Mouse (Mus musculus) lung, embryonic 16.5 days (tissue): Measurements from ENCODE around the gene Gm4881. TPM values are rescaled to one million over a fixed set of nuclear protein-coding genes. Genes with fewer than 3 reads are reported as not detected.

Experiments used
- ATAC-seq: fragments of 200-750 bp; cut with Nextera tagmentation; 2 replicates; pipeline ENCODE4 v1.8.0; 2017; ENCODE audit warnings: low read depth, mild to moderate bottlenecking, moderate library complexity
- H3K27ac ChIP-seq: fragments of 300-500 bp; sonication (generic); 2 replicates; pipeline ENCODE4 v1.5.1; 2014; ENCODE audit warnings: mild to moderate bottlenecking, control low read depth, low read length
- H3K27me3 ChIP-seq: fragments of 300-500 bp; sonication (generic); 2 replicates; pipeline ENCODE4 v1.6.1; 2014; ENCODE audit warnings: low read depth, low read length, mixed read lengths; ENCODE audit not compliant: control insufficient read depth, insufficient read depth
- H3K36me3 ChIP-seq: fragments of 300-500 bp; sonication (generic); 2 replicates; pipeline ENCODE4 v1.6.1; 2014; ENCODE audit warnings: low read length; ENCODE audit not compliant: control insufficient read depth, insufficient read depth
- H3K4me1 ChIP-seq: fragments of 300-500 bp; sonication (generic); replicated peaks from 2 replicates; pipeline ENCODE4 v1.6.1; 2014; ENCODE audit warnings: low read length, mixed read lengths; ENCODE audit not compliant: control insufficient read depth, insufficient read depth
- H3K4me2 ChIP-seq: fragments of 300-500 bp; sonication (generic); 2 replicates; pipeline ENCODE4 v1.6.1; 2014; ENCODE audit warnings: low read depth, low read length, control low read depth
- H3K4me3 ChIP-seq: fragments of 300-500 bp; sonication (generic); 2 replicates; pipeline ENCODE4 v1.5.1; 2014; ENCODE audit warnings: mild to moderate bottlenecking, low read length, control low read depth
- H3K9ac ChIP-seq: fragments of 300-500 bp; sonication (generic); 2 replicates; pipeline ENCODE4 v1.6.1; 2014; ENCODE audit warnings: low read length, control low read depth
- H3K9me3 ChIP-seq: fragments of 300-500 bp; sonication (generic); 2 replicates; pipeline ENCODE4 v1.6.1; 2016; ENCODE audit warnings: low read length; ENCODE audit not compliant: control insufficient read depth
- WGBS: fragments of 180-500 bp; shearing (Covaris S2); extraction: QIAGEN DNeasy Blood & Tissue Kit; methylation state at CpG from one replicate; pipeline ENCODE4 v1.1.7; 2014; 5-methylcytosine and 5-hydroxymethylcytosine counted together
- polyA plus RNA-seq: library from polyadenylated mRNA; unstranded; fragments of >200 nt; fragmentation: Nextera tagmentation; extraction: Ambion mirVana; gene quantifications from 2 replicates; pipeline ENCODE4 v1.2.1, GENCODE M21; 2015

Gm4881 gene
- polyA plus RNA-seq, 1 experiment from 2014 or later, result not detected

DNA sequence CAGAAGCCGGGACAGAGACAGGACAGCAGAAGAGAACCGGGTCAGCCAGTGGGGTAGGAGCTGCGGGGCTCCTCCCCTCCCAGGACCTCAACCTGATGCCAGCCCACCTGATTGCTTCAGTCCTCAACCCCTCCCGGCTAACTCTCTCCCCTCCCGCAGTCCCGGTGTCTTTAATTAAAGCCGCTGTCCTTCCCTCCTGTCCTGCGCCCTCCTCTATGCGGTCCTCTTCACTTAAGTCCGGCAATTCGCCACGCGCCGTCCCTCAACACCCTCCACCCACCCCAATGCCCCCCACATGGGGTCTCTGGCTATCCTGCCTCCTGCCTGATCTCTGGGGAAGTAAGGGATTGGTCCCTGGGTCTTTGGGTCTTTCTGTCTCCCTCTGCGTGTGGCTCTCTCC, 12.6 kb downstream of the Gm4881 start:
- Histone ChIP-seq H3K9me3 (no peaks in the 10 kb centered on the region), H3K4me1 (no peaks in the 10 kb centered on the region), H3K27ac (no peak overlapping the region), H3K4me3 (no peak overlapping the region), H3K36me3 (peaks cover 9% of the 10 kb centered on the region; the same call in 1 of the 2 replicates), H3K4me2 (no peak overlapping the region), H3K9ac (no peak overlapping the region), H3K27me3 (peaks cover 69% of the 10 kb centered on the region)
- WGBS, result 0% methylated on average over 15 of the region's 15 CpGs
- no peak for ATAC-seq

GRCm38 (mm10) chr7:24930475-24930874, 13.8 kb downstream of the Gm4881 start:
- no peaks in the 10 kb centered on the region for H3K9me3 ChIP-seq
- 32% methylated on average over 6 of the region's 6 CpGs for WGBS

GRCm38 (mm10) chr7:24919728-24920127, 24.6 kb downstream of the Gm4881 start:
- ATAC-seq, result no peak
- WGBS, result 87% methylated on average over 9 of the region's 9 CpGs
- no peak overlapping the region for H3K4me2 ChIP-seq
- no peak overlapping the region for H3K27ac ChIP-seq
- no peaks in the 10 kb centered on the region for H3K27me3 ChIP-seq
- no peak overlapping the region for H3K4me3 ChIP-seq
- H3K9ac ChIP-seq, result no peak overlapping the region
- no peaks in the 10 kb centered on the region for H3K4me1 ChIP-seq
- H3K9me3 ChIP-seq, result no peaks in the 10 kb centered on the region
- peaks cover 67% of the 10 kb centered on the region for H3K36me3 ChIP-seq

More at GRCm38 (mm10) chr7:24930475-24930874, 13.8 kb downstream of the Gm4881 start:
- Histone ChIP-seq H3K27me3 (peaks cover 58% of the 10 kb centered on the region), H3K36me3 (peaks cover 17% of the 10 kb centered on the region), H3K4me3 (no peak overlapping the region), H3K4me1 (no peaks in the 10 kb centered on the region), H3K27ac (no peak overlapping the region), H3K4me2 (no peak overlapping the region), H3K9ac (no peak overlapping the region)
- no peak for ATAC-seq

DNA sequence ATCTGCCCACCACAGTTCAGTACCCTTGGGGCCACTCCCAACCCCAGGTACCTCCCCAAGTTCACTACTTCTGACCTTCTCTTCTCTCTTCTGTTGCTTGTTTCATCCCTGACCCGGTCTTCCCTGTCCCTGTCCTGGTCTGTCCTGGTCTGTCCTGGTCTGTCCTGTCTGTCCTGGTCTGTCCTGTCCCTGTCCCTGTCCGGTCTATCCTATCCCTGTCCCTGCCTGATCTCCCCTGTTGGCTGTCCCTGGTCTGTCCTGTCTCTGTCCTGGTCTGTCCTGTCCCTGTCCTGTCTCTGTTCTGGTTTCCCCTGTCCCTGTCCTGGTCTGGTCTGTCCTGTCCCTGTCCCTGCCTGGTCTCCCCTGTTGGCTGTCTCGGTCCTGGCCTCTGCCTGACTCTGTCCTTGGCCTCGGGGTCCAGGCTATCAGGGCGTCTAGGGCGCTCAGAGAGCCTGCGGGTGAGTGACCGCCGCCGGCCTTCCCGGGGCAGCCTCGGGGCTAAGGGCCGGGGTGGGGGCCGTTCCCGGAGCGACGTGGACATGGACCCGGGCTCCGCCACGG, 25.5 kb downstream of the Gm4881 start:
- Histone ChIP-seq H3K4me2 (no peak overlapping the region), H3K4me1 (no peaks in the 10 kb centered on the region), H3K9ac (no peak overlapping the region), H3K4me3 (no peak overlapping the region), H3K36me3 (peaks cover 58% of the 10 kb centered on the region), H3K9me3 (no peaks in the 10 kb centered on the region), H3K27me3 (no peaks in the 10 kb centered on the region), H3K27ac (no peak overlapping the region)
- 92% methylated on average over 20 of the region's 20 CpGs for WGBS
- no peak for ATAC-seq

GRCm38 (mm10) chr7:24912480-24912879, 31.8 kb downstream of the Gm4881 start:
- no peaks in the 10 kb centered on the region for H3K4me1 ChIP-seq
- no peak overlapping the region for H3K9ac ChIP-seq
- H3K9me3 ChIP-seq, result no peaks in the 10 kb centered on the region
- no peak overlapping the region for H3K4me3 ChIP-seq
- 90% methylated on average over 14 of the region's 14 CpGs for WGBS
- H3K27ac ChIP-seq, result no peak overlapping the region
- no peaks in the 10 kb centered on the region for H3K27me3 ChIP-seq
- peaks cover 18% of the 10 kb centered on the region for H3K36me3 ChIP-seq
- ATAC-seq, result no peak
- H3K4me2 ChIP-seq, result no peak overlapping the region

- Histone ChIP-seq H3K4me1 (peaks cover 31% of the 10 kb centered on the region), H3K4me2 (peak overlapping the region; percentile 37), H3K27me3 (no peaks in the 10 kb centered on the region), H3K9ac (peak overlapping the region; percentile 48), H3K9me3 (no peaks in the 10 kb centered on the region), H3K36me3 (peaks cover 7% of the 10 kb centered on the region), H3K4me3 (peak overlapping the region; percentile 20), H3K27ac (peak overlapping the region; percentile 50)
- ATAC-seq, result peak; percentile 24; the same call in 1 of the 2 replicates
- WGBS, result 14% methylated on average over 13 of the region's 13 CpGs
Observed at GRCm38 (mm10) chr7:24907211-24907748, 37.0 kb downstream of the Gm4881 start.

GRCm38 (mm10) chr7:24906551-24906950, 37.7 kb downstream of the Gm4881 start:
- peak overlapping the region; percentile 50; the same call in 1 of the 2 replicates for H3K27ac ChIP-seq
- no peak overlapping the region for H3K4me3 ChIP-seq
- no peak for ATAC-seq
- peak overlapping the region; percentile 37 for H3K4me2 ChIP-seq
- peaks cover 36% of the 10 kb centered on the region for H3K4me1 ChIP-seq
- no peaks in the 10 kb centered on the region for H3K9me3 ChIP-seq
- WGBS, result 18% methylated on average over 6 of the region's 6 CpGs
- peak overlapping the region; percentile 48; the same call in 1 of the 2 replicates for H3K9ac ChIP-seq
- no peaks in the 10 kb centered on the region for H3K27me3 ChIP-seq
- H3K36me3 ChIP-seq, result peaks cover 7% of the 10 kb centered on the region

GRCm38 (mm10) chr7:24904936-24905335, 39.4 kb downstream of the Gm4881 start:
- Histone ChIP-seq H3K27me3 (no peaks in the 10 kb centered on the region), H3K27ac (peak overlapping the region; percentile 51), H3K9me3 (no peaks in the 10 kb centered on the region), H3K9ac (peak overlapping the region; percentile 78), H3K4me2 (peak overlapping the region; percentile 70), H3K4me3 (peak overlapping the region; percentile 86), H3K4me1 (peaks cover 36% of the 10 kb centered on the region), H3K36me3 (peaks cover 6% of the 10 kb centered on the region)
- no peak for ATAC-seq
- WGBS, result 9% methylated on average over 3 of the region's 3 CpGs

GRCm38 (mm10) chr7:24904070-24904483, 40.2 kb downstream of the Gm4881 start:
- Histone ChIP-seq H3K9ac (peak overlapping the region; percentile 91), H3K27me3 (no peaks in the 10 kb centered on the region), H3K9me3 (no peaks in the 10 kb centered on the region), H3K4me2 (peak overlapping the region; percentile 76), H3K4me1 (peaks cover 36% of the 10 kb centered on the region), H3K36me3 (peaks cover 3% of the 10 kb centered on the region), H3K27ac (peak overlapping the region; percentile 95), H3K4me3 (peak overlapping the region; percentile 86)
- peak; percentile 95 for ATAC-seq
- under 1% methylated on average over 29 of the region's 30 CpGs for WGBS
